Mouse (Mus musculus) lung, postnatal 25 days (tissue): ENCODE results near the gene Pabpc5.
A peak's percentile ranks its signal among the peaks of the same experiment; 100 is the strongest.

Experiments
- DNase-seq: peaks from one replicate; pipeline ENCODE4 v3.0.0; 2022; ENCODE audit warnings: low spot score

Gene Pabpc5

DNA sequence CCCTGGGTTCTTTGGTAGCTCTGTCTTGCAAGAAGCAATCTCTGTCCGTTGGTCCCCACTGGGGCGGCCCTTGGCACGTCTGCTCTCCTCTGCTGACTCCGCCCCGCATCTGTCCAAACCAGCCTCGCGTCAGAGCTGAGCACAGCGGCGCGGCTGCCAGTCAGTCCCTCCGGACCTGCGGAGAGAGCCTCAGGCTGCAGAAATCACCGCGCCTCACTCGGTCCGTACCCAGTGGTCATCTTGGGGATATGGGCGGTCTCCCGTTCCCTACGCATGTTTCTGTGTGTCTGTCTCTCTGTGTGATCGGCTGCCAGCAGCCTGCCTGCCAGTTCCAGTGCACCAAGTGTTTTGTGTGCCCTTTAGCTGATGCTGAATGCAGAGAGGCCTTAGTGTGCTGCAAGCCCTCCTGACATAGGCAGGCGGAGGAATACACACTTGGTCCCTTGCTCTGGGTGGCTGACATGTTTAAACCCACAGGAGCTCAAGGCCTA, at the start of gene Pabpc5:
TSS of gene Pabpc5 (plus strand) at position 116 of the 491 bp plus-strand sequence.
- DNase-seq = peak; percentile 23

DNA sequence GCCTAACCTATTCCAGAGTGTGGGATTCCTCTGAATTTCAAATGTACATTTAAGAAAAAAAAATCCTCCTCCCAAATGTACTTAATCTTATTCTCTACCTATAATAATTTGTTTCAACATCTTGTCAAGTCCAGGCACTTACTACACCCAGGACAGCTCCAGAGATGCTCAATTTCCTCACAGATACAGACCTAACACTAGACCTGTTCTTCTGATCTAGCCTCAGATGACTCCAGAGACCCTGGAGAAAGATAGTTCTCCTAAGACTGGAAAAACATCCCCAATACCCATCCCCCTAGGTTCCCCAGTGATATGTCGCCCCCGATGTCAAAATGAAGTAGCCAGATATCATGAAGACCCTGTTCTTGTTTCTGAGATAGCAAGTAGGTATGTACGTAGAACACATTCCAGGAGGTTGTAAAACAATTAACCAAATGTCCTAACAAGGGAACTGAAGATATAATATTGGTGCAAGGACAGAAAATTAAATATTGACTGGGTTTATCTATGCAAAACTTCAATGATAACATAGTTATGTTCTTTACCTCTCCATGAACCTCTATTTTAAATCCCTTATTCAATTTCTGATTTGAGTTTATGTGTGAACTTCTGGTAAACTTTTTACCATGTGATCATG, 39.9 kb upstream of the Pabpc5 start:
- DNase-seq = no peak

DNA sequence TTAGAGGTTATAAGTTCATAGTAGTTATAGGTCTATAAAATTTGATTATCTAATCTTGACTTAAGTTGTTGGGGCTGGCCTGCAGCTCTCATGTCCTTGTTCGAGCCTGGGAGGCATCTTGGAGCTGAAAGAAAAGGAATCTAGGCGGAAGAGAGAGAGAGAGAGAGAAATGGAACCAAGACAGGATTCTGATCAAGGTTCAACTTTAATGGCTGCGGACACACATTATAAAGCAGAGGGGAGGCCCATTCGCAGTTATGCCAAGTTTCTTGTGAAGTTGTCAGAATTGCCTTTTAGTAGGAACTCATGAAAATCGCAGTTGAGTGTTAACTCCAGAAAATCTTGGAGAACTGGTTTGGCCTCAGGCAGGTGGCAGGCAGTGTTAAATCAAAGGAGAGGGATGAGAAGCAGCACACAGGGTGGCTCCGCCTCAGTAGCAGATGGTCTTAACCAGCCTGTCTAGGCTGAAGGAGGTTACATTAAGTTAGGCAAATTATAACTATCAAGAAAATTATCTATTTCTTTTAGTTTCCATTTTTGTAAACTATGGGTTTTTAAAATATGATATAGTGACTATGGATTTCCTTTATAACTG, 38.6 kb upstream of the Pabpc5 start:
- no peak for DNase-seq

DNA sequence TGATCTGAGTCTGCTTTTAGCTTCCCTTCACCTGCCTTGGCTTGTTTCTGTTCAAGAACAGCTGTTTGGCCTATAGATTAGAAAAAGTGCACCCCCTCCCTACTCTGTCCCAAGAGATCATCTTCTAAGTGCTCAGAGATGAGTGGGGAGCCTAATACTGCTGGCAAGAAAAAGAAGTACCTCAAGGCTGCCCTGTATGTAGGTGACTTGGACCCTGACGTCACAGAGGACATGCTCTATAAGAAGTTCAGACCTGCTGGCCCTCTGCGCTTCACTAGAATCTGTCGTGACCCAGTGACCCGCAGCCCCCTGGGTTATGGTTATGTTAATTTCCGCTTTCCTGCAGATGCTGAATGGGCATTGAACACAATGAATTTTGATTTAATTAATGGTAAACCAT, 856 bp downstream of the Pabpc5 start:
- no peak for DNase-seq
